Mouse (Mus musculus) layer of hippocampus, adult 11-12 months (tissue): ENCODE measurements around the gene Gm12184.
A peak's percentile ranks its signal among the peaks of the same experiment; 100 is the strongest.
"Not testable (repeated sequence)": the region's sequence is repeated elsewhere in the genome, so short reads cannot be mapped to it uniquely, and the experiment has no call there.

Source experiments
- DNase-seq: peaks from one replicate; pipeline ENCODE4 v3.0.0; 2022; ENCODE audit warnings: low spot score

Gene Gm12184

DNA sequence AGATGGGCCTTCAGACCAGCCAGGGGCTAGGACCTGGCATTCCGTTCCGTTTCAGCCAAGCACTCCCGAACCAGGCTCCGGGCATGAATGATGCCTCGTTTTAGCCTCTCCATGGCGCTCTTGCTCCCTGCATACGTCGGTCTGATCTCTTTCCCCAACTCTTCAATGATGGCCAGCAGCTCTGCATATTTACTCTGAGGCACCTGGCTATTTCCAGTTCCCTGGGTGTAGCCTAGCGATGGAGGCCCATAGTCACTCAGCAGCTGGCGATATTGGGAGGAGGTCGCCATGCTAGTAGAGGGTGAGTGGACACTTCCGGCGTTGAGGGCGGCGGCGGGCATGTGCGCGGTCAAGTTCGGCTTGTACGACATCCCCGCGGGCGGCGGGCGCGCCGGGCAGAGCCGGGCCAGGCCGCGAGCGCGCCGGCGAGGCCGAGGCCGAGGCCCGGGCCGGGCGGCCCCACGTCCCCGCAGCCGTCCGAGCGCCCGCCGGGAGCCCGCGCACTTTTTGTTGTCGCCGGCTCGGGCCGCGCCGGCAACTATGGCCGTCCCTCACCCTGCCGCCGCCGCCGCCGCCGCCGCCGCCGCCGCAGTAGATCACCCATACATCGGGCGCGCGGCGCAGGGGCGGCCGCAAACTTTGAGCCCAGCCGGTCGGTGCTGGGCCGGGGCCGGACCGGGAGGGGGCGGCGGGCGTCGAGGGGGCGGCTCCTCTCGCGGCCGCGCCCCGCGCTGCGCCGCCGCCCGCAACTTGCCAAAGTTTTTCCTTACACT, at the start of gene Gm12184, which contains the start of gene Trim7:
Gm12184 (minus strand) TSS at position 677 of the 773 bp plus-strand sequence.
Trim7 (plus strand) TSS at position 162 of the 773 bp plus-strand sequence.
- not testable (repeated sequence) for DNase-seq

DNA sequence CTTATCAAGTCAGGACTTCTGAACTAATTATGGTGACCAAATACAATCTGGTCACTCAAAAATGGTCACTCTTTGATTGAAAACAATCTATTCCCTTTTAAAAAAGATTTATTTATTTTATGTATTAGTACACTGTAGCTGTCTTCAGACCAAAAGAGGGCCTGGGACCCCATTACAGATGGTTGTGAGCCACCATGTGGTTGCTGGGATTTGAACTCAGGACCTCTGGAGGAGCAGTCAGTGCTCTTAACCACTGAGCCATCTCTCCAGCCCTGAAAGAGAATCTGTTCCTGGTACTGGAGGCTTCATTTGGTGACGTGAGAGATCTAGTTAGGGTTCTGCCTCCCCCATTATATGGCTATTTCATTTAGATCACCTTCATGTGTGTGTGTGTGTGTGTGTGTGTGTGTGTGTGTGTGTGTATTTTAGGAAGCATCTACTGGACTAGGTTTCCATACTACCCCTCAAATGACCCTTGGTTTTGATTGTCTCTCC, 48.9 kb upstream of the Gm12184 start:
- not testable (repeated sequence) for DNase-seq

DNA sequence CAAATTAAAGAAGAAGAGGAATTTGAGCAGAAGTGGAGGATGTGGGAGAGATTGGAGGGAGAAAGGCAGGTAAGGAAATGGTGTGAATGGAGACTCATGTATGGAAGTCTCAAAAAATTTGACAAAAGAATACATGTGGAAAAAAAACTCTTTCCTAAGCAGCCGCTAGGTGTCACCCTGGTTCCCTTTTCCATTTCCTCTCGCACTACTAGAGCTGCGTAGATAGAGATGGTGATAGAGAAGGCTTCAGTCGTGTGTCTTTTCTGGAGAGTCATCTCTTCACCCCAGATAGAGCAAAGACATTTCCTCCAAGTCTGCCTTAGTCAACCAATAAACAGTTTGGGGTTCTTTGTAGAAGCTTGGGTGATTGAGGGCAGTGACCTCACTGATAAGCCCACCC, 48.0 kb upstream of the Gm12184 start:
- DNase-seq: peak; percentile 65

DNA sequence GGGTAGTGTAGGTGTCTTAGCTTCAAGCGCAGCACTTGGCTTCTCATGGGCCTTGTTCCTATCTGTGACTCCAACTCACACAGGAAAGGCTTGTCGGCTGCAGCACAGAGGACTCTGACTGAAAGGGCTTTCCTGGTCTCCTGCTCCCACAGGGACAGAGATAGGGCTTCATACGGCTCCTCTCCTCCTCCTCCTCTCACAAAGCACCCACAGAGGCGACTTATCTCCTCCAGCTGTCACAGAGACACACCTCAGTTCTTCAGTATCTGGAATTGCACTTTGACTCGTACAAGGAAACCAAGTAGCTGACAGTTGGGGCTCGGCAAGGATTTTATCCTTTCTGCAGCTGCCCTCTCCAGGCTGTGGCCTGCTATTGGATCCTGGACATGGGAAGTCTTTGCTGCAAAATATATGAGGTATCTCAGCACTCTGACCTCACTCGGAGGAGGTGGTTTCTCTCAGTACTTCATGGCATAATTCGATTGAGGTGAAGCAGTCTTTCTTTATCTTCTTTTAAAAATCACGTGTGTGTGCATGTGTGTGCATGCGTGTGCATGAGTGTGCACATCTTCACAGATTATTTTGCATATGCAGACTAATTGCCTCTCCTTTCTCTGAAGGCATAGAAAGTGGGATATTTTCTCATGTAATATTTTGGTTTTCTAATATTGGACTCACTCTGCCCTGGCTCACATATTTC, 47.3 kb upstream of the Gm12184 start:
- no peak for DNase-seq

DNA sequence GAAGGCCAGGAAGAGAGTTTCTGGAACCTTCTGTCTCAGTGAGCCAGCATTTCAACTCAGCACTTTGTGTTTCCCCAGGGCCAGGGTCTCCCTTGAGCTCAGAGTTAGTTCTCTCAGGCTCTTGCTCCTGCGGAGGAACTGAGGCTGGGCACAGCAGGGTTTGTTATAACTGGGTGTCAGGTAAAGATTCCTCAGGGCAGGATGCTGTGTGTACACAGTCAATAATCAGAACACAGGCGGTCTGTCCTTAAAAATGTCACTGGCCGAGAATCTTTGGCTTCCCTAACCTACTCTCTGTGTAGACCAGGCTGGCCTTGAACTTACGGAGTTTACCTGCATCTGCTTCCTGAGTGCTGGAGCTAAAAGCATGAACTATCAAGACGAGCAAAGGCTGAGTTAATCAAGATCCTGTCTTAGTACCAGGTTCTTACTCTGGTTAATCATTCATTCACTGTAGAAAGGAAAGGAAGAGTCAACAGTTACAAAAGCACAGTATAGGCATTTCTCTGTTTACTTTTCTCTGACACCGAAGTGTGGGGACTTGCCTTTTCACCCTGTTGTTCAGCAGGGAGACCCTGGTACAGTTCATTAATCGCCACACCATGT, 46.3 kb upstream of the Gm12184 start:
- DNase-seq: no peak

DNA sequence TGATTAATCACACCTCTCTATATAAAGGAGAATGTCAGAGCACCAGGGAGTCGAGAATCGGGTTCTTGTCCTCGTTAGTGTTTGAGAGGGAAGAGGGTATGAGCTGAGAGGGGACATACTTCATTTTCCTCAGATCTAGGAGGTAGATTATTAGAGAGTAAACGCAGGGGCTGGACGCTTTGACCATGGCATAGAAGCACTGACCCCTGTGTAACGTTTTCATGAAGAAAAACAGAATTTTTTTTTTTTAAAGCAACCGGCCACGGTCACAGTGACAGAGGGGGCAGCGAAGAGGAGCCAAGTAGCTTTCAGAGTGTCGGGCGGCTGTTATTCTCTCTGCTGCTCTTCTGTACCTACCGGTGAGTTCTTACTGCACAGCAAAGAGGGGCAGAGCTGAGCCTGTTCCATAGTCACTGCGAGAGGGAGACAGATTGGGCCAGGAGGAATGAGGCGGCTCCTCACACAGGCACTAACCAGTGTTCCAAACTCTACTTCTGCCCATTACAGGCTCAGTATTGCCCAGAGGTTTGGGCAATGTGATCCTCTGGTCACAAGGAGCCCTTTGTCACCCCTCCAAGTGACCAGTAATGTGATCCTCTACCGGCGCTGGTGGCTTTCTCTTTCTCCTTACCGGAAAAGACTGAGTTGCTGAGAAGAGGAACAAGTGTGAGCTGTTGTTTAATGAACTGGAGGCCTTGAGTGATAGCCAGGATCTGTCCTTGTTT, 45.5 kb upstream of the Gm12184 start:
- peak; percentile 50 for DNase-seq

DNA sequence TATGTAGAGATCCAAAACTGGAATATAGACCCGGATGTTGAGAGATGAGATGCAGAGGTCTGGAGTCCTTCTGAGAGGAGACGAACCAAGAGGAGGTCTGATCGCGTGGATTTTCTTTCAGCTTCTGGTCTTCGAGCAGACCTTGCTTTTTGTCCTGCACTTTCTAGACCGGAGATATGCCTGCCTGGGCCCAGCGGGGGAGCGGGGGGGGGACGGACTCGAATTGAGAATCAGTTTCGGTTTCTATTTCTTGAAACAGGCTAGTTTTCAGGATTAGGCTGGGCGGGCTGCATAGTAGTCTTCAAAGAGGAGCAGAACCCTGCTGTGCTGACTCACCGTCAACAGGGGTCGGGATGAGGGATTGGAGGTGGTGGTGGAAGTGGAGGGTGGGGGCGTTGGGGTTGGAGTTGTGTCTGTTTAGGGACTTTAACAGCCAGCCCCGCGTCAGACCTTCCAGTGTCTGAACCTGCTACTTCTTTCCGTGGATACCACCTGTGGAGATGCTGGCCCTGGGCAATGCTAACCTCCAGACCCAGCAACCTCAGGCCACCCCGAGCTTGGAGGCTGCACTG, 44.8 kb upstream of the Gm12184 start, which contains the start of gene Irgm1:
Irgm1 (minus strand) TSS at position 483 of the 572 bp plus-strand sequence.
- DNase-seq: peak; percentile 50

DNA sequence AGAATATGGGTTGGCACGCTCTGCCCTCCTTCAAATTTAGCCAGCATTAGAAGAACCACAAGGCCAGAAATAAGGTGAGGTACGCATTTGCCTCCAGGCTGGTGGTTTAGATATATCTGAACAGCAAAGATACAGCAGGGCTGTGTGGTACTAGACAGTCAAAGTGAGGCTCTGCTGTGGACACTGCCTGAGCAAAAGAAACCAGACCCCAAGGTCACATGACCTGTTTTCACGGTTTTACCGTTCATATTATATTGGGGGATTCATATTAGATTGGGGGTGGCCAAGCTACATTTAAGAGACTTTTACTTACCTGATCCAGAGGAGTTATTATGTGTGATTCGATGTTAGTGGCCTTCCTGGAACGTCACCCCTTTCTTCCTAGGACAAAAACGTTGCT, 44.3 kb upstream of the Gm12184 start:
- DNase-seq: no peak

DNA sequence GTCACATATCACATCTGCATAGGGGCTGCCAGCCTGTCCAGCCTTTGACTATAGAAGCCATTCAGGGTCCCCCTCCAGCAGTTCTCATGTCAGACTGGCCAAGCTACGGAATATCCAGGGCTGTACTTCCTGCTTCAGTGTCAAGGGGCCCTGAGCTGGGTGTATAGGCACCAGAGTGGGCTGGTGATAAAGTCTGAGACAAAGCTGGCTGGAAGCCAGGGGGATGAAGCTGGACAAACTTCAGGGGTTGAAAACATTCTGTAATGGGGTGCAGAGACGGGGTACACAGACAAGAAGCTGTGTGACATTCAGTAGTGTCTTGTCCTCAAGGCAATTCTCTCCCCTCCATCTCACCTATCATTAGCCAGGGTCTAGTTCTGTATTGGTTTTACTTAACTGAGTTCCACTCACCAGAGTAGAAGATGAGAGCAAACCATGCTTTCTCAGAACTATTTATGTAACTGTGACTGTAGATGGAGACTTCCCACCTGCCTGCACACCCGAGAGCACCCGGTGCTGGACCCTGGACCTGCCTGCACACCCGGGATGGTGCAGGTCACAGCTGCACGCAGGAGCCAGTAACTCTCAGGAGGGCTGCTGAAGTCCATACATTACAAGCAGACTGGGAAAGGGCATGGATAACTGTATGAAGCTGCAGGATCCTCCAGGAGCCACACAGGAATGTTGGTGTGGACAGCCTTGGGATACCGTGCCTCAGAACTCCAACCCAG, 43.1 kb upstream of the Gm12184 start:
- no peak for DNase-seq

DNA sequence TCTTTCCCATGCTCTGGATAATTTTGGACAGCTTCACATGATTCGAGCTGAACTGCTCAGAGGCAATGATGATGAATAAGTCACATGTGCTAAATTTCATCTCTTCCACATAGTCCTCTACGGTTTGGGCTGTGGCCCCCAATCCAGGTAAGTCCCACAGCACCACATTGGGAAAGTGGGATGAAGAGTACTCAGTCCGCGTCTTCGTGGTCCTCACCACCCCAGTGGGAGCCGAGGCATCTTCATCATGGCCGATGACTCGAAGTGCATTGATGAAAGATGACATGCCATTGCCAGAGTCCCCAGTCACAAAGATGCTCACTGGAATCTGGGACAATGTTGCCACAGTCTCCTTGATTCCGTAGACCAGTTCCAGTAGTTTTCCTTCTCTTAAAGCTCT, 40.0 kb upstream of the Gm12184 start:
- DNase-seq: no peak

DNA sequence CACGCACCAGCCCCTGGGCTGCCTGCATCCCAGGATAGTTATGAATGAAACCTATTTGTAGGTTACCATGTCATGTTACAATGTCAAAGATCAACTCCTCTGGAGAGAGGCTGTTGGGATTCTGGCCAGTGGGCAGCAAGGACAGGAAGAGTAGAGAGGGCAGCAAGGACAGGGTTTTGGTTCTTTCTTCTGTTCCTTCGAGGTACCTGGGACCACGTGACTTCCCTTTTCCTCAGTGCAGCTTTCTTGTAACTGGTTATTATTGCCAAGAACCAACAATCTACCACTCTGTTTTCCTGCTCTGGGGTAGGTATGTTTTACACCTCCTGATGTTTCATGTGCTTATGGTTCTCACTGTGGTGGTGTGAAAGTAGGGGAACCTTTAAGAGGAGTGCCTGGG, 37.4 kb upstream of the Gm12184 start:
- DNase-seq: no peak

DNA sequence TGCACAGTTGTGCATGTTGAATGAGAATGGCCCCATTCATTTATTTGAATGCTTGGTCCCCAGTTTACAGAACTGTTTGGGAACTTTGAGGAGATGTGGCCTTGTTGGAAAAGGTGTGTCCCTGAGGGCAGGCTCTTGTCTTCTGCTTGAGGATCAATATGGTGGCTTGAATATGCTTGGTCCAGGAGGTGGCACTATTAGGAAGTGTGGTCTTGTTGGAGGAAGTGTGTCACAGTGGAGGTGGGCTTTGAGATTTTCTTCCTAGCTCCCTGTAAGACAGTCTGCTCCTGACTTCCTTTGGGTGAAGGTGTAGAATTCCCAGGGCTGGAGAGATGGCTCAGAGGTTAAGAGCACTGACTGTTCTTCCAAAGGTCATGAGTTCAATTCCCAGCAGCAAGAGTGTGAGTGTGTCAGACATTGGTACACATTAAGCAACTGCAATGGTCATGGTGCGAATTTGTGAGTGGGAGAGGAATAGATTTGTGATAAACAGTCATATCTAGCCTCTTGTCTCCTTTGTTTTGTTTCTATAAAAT, 36.4 kb upstream of the Gm12184 start:
- DNase-seq: no peak

DNA sequence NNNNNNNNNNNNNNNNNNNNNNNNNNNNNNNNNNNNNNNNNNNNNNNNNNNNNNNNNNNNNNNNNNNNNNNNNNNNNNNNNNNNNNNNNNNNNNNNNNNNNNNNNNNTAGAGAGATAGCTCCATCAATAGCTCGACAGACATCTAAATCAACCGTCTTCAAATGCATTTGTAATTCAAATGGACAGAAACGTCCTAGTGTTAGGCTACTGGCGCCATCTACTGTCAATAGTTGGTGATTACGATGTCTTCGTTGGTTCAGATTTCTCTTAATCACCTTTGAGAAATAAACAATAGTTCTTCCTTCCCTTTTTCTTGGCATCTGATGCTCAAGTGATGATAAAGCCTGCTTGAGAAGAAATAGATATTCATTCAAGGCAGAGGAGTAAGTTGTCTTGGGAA, 32.6 kb upstream of the Gm12184 start:
- DNase-seq: peak; percentile 80

DNA sequence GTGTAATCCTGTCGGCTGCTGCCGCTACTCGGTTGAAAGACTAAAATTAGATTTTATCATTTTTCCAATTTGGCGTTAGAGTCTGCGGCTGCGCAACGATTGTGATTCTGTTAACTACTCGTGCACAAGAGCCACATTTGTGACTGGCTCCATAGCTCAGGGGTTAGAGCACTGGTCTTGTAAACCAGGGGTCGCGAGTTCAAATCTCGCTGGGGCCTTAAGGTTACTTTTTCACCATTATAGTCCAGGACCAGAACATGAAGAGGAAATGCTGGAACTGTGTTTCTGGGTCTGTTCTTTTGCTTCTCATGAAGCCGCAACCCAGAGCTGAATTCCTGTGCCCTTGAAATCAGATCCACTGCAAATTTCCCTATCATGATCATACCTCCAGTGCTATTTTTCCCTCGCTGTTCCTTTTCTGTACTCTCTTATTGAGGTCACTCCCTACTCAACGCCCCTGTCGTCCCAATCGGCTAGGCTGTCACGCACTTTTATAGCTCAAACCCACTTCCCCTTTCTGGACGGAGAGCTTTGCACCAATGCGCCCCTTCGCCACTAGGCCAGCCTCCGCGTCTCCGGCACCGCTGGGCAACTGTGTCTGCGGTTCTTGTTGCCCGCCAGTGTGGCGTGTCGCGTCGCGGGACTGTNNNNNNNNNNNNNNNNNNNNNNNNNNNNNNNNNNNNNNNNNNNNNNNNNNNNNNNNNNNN, 27.2 kb upstream of the Gm12184 start:
- peak; percentile 93 for DNase-seq

DNA sequence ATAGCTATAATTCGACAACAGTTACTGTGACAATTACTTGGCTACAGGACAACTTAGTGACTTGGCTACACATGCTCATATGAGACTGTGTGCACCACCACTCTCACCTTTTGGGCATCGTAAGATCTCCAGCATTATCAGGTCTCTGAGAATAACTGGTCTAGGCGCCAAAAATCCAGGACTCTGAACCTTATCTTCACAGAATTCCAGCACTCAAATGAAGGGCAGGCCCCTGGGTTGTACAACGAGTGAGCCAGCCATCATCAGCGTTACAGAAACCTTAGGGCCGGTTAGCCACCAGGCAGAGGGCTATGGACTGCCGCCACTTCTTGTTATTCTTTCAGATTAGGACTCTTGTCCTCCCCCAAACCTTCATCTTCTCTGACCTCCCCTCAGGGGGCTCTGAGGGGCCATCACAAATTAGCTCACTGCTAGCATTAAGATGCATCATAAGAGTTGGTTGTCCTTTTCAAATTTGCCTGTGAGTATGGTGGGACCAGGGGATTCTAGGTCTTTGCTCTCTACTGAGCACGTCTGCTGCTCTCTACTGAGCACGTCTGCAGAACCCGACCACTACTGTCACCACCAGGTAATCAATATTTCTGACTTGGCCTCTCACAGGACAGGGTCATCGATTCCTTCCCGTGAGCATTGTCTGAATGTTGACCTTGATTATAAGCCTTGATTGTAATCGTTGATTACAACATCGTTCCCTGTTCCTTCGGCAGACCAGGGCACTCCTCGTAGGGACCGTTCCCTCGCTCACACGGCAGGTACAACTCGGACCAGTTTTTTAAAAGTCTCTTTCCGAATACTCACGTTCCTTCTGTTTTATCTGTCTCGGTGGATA, 26.4 kb upstream of the Gm12184 start:
- DNase-seq: no peak

DNA sequence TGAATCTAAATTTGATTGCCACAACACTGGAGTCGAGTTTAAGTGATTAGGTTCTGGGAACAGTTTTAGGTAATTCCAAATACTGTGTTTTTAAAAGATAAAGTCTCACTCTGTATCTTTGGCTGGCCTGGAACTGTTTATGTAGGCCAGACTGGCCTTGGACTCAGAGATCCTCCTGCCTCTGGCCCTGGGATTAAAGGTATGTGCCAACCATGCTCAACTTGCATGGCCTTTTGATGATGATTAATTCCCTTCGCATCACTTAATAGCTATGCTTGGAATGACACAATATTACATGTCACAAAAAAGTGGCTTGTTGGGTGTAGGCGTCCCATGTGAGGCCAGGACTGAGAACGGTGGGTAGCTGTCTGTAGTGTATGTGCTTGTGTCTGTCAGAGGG, 25.7 kb upstream of the Gm12184 start:
- DNase-seq: no peak

DNA sequence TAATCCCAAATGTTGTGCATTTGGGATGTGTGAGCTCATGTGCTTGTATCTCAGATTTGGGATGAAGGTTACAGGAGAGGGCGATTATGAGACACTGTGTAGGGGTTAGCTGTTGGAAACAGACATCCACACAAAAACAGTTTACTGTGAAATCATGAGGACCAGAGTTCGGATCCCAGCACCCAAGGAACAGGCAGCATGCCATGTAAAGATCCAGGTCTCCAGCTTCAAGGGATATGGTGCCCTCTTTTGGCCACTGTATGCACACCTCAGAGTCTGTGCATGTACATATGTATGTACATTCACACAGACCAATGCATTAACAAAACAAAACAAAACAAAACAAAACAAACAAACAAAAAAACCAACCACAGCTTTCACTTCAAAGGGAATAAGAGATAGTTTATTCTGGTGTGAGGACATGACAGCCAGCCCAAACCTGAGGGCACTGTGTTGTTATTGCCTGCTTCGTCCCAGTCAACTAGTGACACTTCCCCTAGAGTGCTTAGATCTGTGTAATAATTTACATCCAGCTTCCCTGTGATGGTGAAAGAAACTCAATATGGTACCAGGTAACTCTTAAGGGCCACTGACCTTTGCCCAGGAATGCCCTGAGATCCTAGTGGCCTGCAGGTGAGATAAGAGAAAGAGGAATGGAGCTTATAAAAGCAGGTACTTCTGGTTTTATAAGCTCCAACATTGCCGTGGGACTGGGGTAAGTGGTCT, 25.0 kb upstream of the Gm12184 start:
- no peak for DNase-seq

DNA sequence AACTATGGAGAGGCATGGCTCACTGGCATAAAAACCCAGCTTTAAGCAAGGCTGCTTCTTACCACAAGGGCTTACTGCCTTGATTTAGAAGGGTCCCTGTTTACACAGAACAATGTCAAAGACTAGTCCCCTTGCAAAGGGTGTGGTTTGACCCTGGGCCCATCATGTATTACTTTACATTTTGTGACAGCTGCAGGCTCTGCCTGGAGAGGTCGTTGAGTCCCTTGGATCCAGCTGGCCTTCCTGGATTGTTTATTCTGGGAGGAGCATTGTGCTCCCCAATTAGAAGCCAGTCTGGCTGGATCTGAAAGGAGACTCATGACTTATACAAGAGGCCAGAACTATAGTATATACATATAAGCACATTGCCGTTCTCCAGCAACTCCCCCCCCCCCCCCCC, 23.8 kb upstream of the Gm12184 start:
- no peak for DNase-seq

DNA sequence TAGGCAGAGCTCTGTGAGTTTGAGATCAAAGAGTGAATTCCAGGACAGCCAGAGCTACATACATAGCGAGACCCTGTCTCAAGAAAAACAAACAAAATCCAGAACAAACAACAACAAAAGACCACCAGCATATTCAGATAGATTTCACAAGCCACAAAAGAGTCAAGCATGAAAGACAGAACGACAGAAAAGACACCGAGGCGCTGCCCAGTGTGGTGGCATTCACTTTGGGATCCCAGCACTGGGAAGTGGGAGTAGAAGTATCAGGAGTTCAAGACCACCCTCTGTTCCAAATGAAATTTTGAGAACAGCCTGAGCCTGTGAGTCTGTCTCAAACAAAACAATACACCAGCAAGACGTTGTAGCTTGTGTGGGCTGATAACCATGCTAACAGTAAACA, 20.4 kb upstream of the Gm12184 start:
- DNase-seq: no peak
